Mouse (Mus musculus) CH12.LX (cell line): Measurements from ENCODE around the gene Ubn2. TPM values are rescaled to one million over a fixed set of nuclear protein-coding genes. Genes with fewer than 3 reads are reported as not detected.

Experiments
- DNase-seq: peaks from one replicate; pipeline ENCODE4 v3.0.0-alpha.2; 2013; ENCODE audit errors: extremely low read depth
- H3K27ac ChIP-seq: 2 replicates; pipeline ENCODE4 v1.5.1; 2012; ENCODE audit warnings: low read depth, mild to moderate bottlenecking, control low read depth, moderate library complexity; ENCODE audit not compliant: insufficient read depth
- H3K27me3 ChIP-seq: replicated peaks from 2 replicates; pipeline ENCODE3; 2012; ENCODE audit warnings: inconsistent platforms
- H3K36me3 ChIP-seq, 2 experiments: replicated peaks in 1 of 2; 2 replicates each; pipeline versions ENCODE3 to v1.6.1; 2012; ENCODE audit warnings: inconsistent platforms in 1 of 2, low read length in 1 of 2, mild to moderate bottlenecking in 1 of 2, mixed read lengths in 1 of 2, moderate library complexity in 1 of 2; ENCODE audit not compliant: control insufficient read depth in 1 of 2, insufficient read depth in 1 of 2
- H3K4me1 ChIP-seq, 2 experiments: 2 replicates each; pipeline ENCODE4 v1.6.1; 2012; ENCODE audit warnings: inconsistent platforms in 1 of 2, moderate library complexity in 1 of 2; ENCODE audit not compliant: insufficient read depth in 2 of 2, control insufficient read depth in 1 of 2
- H3K4me2 ChIP-seq: 2 replicates; pipeline ENCODE4 v1.6.1; 2012; ENCODE audit warnings: low read depth, mild to moderate bottlenecking, control low read depth; ENCODE audit not compliant: poor library complexity, insufficient read depth, severe bottlenecking
- H3K4me3 ChIP-seq, 3 experiments: fragments of 150-350 bp in 1 of 3; sonication (generic) in 1 of 3; replicated peaks in 1 of 3; 2 replicates each; pipeline versions ENCODE3 to v1.5.1; 2011 to 2012; ENCODE audit warnings: low read depth in 2 of 3, low read length in 2 of 3, mild to moderate bottlenecking in 2 of 3, moderate library complexity in 2 of 3, control low read depth in 1 of 3, improper control_type of control experiment in 1 of 3, inconsistent platforms in 1 of 3, mixed read lengths in 1 of 3; ENCODE audit not compliant: poor library complexity in 1 of 3
- H3K79me2 ChIP-seq: replicated peaks from 2 replicates; pipeline ENCODE4 v1.6.1; 2012; ENCODE audit warnings: mild to moderate bottlenecking, moderate library complexity; ENCODE audit not compliant: control insufficient read depth, poor library complexity, insufficient read depth, severe bottlenecking; ENCODE audit errors: extremely low read depth
- H3K9ac ChIP-seq: 2 replicates; pipeline ENCODE4 v1.6.1; 2012; ENCODE audit warnings: low read depth, mild to moderate bottlenecking, control low read depth, moderate library complexity; ENCODE audit not compliant: insufficient read depth
- H3K9me3 ChIP-seq: replicated peaks from 2 replicates; pipeline ENCODE3; 2012; ENCODE audit warnings: low read length, inconsistent platforms, mixed read lengths
- BHLHE40 ChIP-seq: IDR thresholded peaks from 2 replicates; pipeline ENCODE4 v1.6.1; 2011; ENCODE audit warnings: mild to moderate bottlenecking, low read depth, low read length, improper control_type of control experiment
- CHD1 ChIP-seq: IDR thresholded peaks from 2 replicates; pipeline ENCODE4 v1.6.1; 2012; ENCODE audit warnings: low read depth, low read length, improper control_type of control experiment, inconsistent platforms
- CHD2 ChIP-seq: IDR thresholded peaks from 2 replicates; pipeline ENCODE4 v1.6.1; 2011; ENCODE audit warnings: low read length, improper control_type of control experiment
- CTCF ChIP-seq, 2 experiments: IDR thresholded peaks in 1 of 2; conservative IDR thresholded peaks in 1 of 2; 2 replicates each; pipeline ENCODE4 v1.5.1; 2011 to 2012; ENCODE audit warnings: low read depth in 2 of 2, low read length in 2 of 2, improper control_type of control experiment in 1 of 2, inconsistent platforms in 1 of 2, mild to moderate bottlenecking in 1 of 2, moderate library complexity in 1 of 2
- E2F4 ChIP-seq: IDR thresholded peaks from 2 replicates; pipeline ENCODE4 v1.6.1; 2011; ENCODE audit warnings: low read depth, low read length, improper control_type of control experiment; ENCODE audit not compliant: insufficient replicate concordance
- ELF1 ChIP-seq: IDR thresholded peaks from 2 replicates; pipeline ENCODE4 v1.6.1; 2014; ENCODE audit warnings: low read depth, mild to moderate bottlenecking, inconsistent platforms, low read length, improper control_type of control experiment
- EP300 ChIP-seq: IDR thresholded peaks from 2 replicates; pipeline ENCODE4 v1.6.1; 2011; ENCODE audit warnings: low read length, improper control_type of control experiment
- ETS1 ChIP-seq: conservative IDR thresholded peaks from 2 replicates; pipeline ENCODE4 v1.6.1; 2012; ENCODE audit warnings: low read depth, mild to moderate bottlenecking, inconsistent platforms, low read length, improper control_type of control experiment, moderate library complexity
- GABPA ChIP-seq: IDR thresholded peaks from 2 replicates; pipeline ENCODE4 v1.6.1; 2012; ENCODE audit warnings: low read depth, low read length, improper control_type of control experiment, inconsistent platforms; ENCODE audit not compliant: insufficient replicate concordance
- HCFC1 ChIP-seq: IDR thresholded peaks from 2 replicates; pipeline ENCODE4 v1.6.1; 2012; ENCODE audit warnings: low read depth, mild to moderate bottlenecking, inconsistent platforms, low read length, improper control_type of control experiment
- IRF4 ChIP-seq: IDR thresholded peaks from 2 replicates; pipeline ENCODE4 v1.6.1; 2014; ENCODE audit warnings: low read depth, mild to moderate bottlenecking, inconsistent platforms, low read length, improper control_type of control experiment
- JUN ChIP-seq: IDR thresholded peaks from 2 replicates; pipeline ENCODE4 v1.6.1; 2011; ENCODE audit warnings: low read depth, mild to moderate bottlenecking, low read length, improper control_type of control experiment, moderate library complexity; ENCODE audit not compliant: insufficient read depth
- JUND ChIP-seq: conservative IDR thresholded peaks from 2 replicates; pipeline ENCODE4 v1.6.1; 2011; ENCODE audit warnings: low read depth, low read length, improper control_type of control experiment
- KAT2A ChIP-seq: IDR thresholded peaks from 2 replicates; pipeline ENCODE4 v1.6.1; 2012; ENCODE audit warnings: low read length, improper control_type of control experiment, inconsistent platforms; ENCODE audit not compliant: insufficient replicate concordance
- MAFK ChIP-seq: IDR thresholded peaks from 2 replicates; pipeline ENCODE4 v1.6.1; 2011; ENCODE audit warnings: low read length, improper control_type of control experiment; ENCODE audit not compliant: insufficient replicate concordance
- MAX ChIP-seq: IDR thresholded peaks from 2 replicates; pipeline ENCODE4 v1.6.1; 2011; ENCODE audit warnings: low read length, improper control_type of control experiment
- MAZ ChIP-seq: IDR thresholded peaks from 2 replicates; pipeline ENCODE4 v1.6.1; 2012; ENCODE audit warnings: low read depth, mild to moderate bottlenecking, inconsistent platforms, low read length, improper control_type of control experiment, moderate library complexity
- MEF2A ChIP-seq: IDR thresholded peaks from 2 replicates; pipeline ENCODE4 v1.6.1; 2014; ENCODE audit warnings: low read depth, mild to moderate bottlenecking, inconsistent platforms, low read length, improper control_type of control experiment, borderline replicate concordance
- MXI1 ChIP-seq: IDR thresholded peaks from 2 replicates; pipeline ENCODE4 v1.6.1; 2011; ENCODE audit warnings: mild to moderate bottlenecking, low read depth, low read length, improper control_type of control experiment
- MYC ChIP-seq: IDR thresholded peaks from 2 replicates; pipeline ENCODE4 v1.6.1; 2011; ENCODE audit warnings: low read depth, mild to moderate bottlenecking, improper control_type of control experiment, low read length
- NELFE ChIP-seq: IDR thresholded peaks from 2 replicates; pipeline ENCODE4 v1.6.1; 2011; ENCODE audit warnings: low read depth, low read length, improper control_type of control experiment
- NRF1 ChIP-seq: IDR thresholded peaks from 2 replicates; pipeline ENCODE4 v1.6.1; 2014; ENCODE audit warnings: low read depth, mild to moderate bottlenecking, inconsistent platforms, low read length, improper control_type of control experiment, moderate library complexity
- PAX5 ChIP-seq: IDR thresholded peaks from 2 replicates; pipeline ENCODE4 v1.6.1; 2012; ENCODE audit warnings: low read length, inconsistent platforms, mixed read lengths
- POLR2A ChIP-seq: IDR thresholded peaks from 2 replicates; pipeline ENCODE4 v1.6.1; 2011; ENCODE audit warnings: low read depth, mild to moderate bottlenecking, improper control_type of control experiment, low read length
- POLR2AphosphoS2 ChIP-seq: IDR thresholded peaks from 2 replicates; pipeline ENCODE4 v1.6.1; 2011; ENCODE audit warnings: low read depth, low read length, improper control_type of control experiment
- RAD21 ChIP-seq: IDR thresholded peaks from 2 replicates; pipeline ENCODE4 v1.6.1; 2011; ENCODE audit warnings: low read depth, mild to moderate bottlenecking, low read length, improper control_type of control experiment, moderate library complexity
- RCOR1 ChIP-seq: conservative IDR thresholded peaks from 2 replicates; pipeline ENCODE4 v1.6.1; 2012; ENCODE audit warnings: low read depth, mild to moderate bottlenecking, inconsistent platforms, low read length, improper control_type of control experiment
- SIN3A ChIP-seq: IDR thresholded peaks from 2 replicates; pipeline ENCODE4 v1.6.1; 2012; ENCODE audit warnings: low read length, improper control_type of control experiment, inconsistent platforms
- SMC3 ChIP-seq: IDR thresholded peaks from 2 replicates; pipeline ENCODE4 v1.6.1; 2011; ENCODE audit warnings: low read depth, low read length, improper control_type of control experiment
- TBP ChIP-seq: conservative IDR thresholded peaks from 2 replicates; pipeline ENCODE4 v1.6.1; 2011; ENCODE audit warnings: low read depth, low read length, improper control_type of control experiment
- TCF12 ChIP-seq: IDR thresholded peaks from 2 replicates; pipeline ENCODE4 v1.6.1; 2014; ENCODE audit warnings: low read depth, mild to moderate bottlenecking, inconsistent platforms, low read length, improper control_type of control experiment
- UBTF ChIP-seq: IDR thresholded peaks from 2 replicates; pipeline ENCODE4 v1.6.1; 2012; ENCODE audit warnings: low read depth, mild to moderate bottlenecking, inconsistent platforms, low read length, improper control_type of control experiment, moderate library complexity
- USF1 ChIP-seq: IDR thresholded peaks from 2 replicates; pipeline ENCODE4 v1.6.1; 2014; ENCODE audit warnings: low read depth, mild to moderate bottlenecking, inconsistent platforms, low read length, improper control_type of control experiment
- USF2 ChIP-seq: conservative IDR thresholded peaks from 2 replicates; pipeline ENCODE4 v1.6.1; 2011; ENCODE audit warnings: low read depth, low read length, improper control_type of control experiment
- ZC3H11A ChIP-seq: IDR thresholded peaks from 2 replicates; pipeline ENCODE4 v1.6.1; 2012; ENCODE audit warnings: low read depth, mild to moderate bottlenecking, inconsistent platforms, low read length, improper control_type of control experiment
- ZMIZ1 ChIP-seq: IDR thresholded peaks from 2 replicates; pipeline ENCODE4 v1.6.1; 2012; ENCODE audit warnings: low read depth, mild to moderate bottlenecking, inconsistent platforms, low read length, improper control_type of control experiment
- ZNF384 ChIP-seq: IDR thresholded peaks from 2 replicates; pipeline ENCODE4 v1.6.1; 2012; ENCODE audit warnings: low read depth, low read length, improper control_type of control experiment, inconsistent platforms
- dilution Hi-C: fragments of 300-500 bp; cut with MboI; formaldehyde crosslinking; loops from 2 replicates; pipeline ENCODE4 v1.14.3; 2020; ENCODE audit warnings: low sequenced_read_pairs; ENCODE audit not compliant: extremely low pct_unique_long_range_greater_than_20kb, extremely low pct_ligation_motif_present
- in situ Hi-C: fragments of 300-500 bp; cut with MboI; formaldehyde crosslinking; loops from 3 replicates; pipeline ENCODE4 v1.14.3; 2019; ENCODE audit warnings: low sequenced_read_pairs, low pct_ligation_motif_present, low pct_unique_long_range_greater_than_20kb, mixed read lengths
- polyA plus RNA-seq: library from polyadenylated mRNA; unstranded; fragments of >175 nt; gene quantifications from 2 replicates; pipeline ENCODE4 v1.2.1, GENCODE M21; 2012; ENCODE audit warnings: low read depth; ENCODE audit not compliant: insufficient read length
- total RNA-seq, 2 experiments: library from RNA; depleted of rRNA; stranded (reverse); fragments of 300-350 nt in 1 of 2; fragments of >200 nt in 1 of 2; gene quantifications; 2 replicates each; pipeline ENCODE4 v1.2.3; 2012 to 2014

Gene Ubn2
- total and polyA plus RNA-seq, 3 experiments: 4.7 to 7.2 (median 5.2) TPM

- DNase-seq: peak; percentile 95
- H3K4me3 ChIP-seq: peak within 1 kb of the TSS; percentile 58 to 97 (median 91)
- in situ Hi-C loops: no loop called here
These were observed 117.6 kb downstream of the Ubn2 start, which contains the start of gene Luc7l2 for GRCm38 (mm10) chr6:38551062-38551988. Gene Luc7l2, plus strand, starts transcription at chr6:38551334.

GRCm38 (mm10) chr6:38551989-38552635 lies 118.4 kb downstream of the Ubn2 start:
- dilution Hi-C loops: no loop called here
- peak; percentile 98 for DNase-seq
- no peak overlapping the region for H3K4me2 ChIP-seq
- H3K4me3 ChIP-seq: peak overlapping the region; percentile 58 to 97 (median 77)
- no peaks in the 10 kb centered on the region for H3K9me3 ChIP-seq
- H3K27me3 ChIP-seq: no peaks in the 10 kb centered on the region
- peaks cover 3 to 14% of the 10 kb centered on the region in 2 experiments for H3K36me3 ChIP-seq
- peaks cover 4 to 31% of the 10 kb centered on the region in 2 experiments; a peak in 2 of 4 replicates for H3K4me1 ChIP-seq
- H3K27ac ChIP-seq: peak overlapping the region; percentile 90
- peak overlapping the region; percentile 92 for H3K9ac ChIP-seq
- in situ Hi-C loops: no loop called here
- H3K79me2 ChIP-seq: peaks cover 27% of the 10 kb centered on the region
- TF ChIP-seq ZMIZ1 (peak; percentile 49; the same call in 1 of the 2 replicates), NELFE (no peak; the same call in none of the 2 replicates), ZC3H11A (peak; percentile 95), TCF12 (0 out of 2 replicates have a peak, but pooled peaks have one; percentile 46), POLR2A (peak; percentile 68), MYC (peak; percentile 83; the same call in 1 of the 2 replicates), USF1 (no peak), KAT2A (no peak), ZNF384 (peak; percentile 97), SMC3 (no peak), USF2 (no peak), BHLHE40 (no peak; the same call in 1 of the 2 replicates), POLR2AphosphoS2 (peak; percentile 66; the same call in 1 of the 2 replicates), RAD21 (no peak)

More at GRCm38 (mm10) chr6:38551062-38551988, 117.6 kb downstream of the Ubn2 start, which contains the start of gene Luc7l2:
- Histone ChIP-seq H3K4me2 (peak within 1 kb of the TSS; percentile 77; the same call in 1 of the 2 replicates), H3K4me1 (peaks cover 4 to 24% of the 10 kb centered on the region in 2 experiments; a peak in 2 of 4 replicates), H3K27ac (peak within 1 kb of the TSS; percentile 98), H3K9me3 (no peaks in the 10 kb centered on the region), H3K9ac (peak within 1 kb of the TSS; percentile 92), H3K79me2 (peaks cover 26% of the 10 kb centered on the region), H3K27me3 (no peaks in the 10 kb centered on the region), H3K36me3 (peaks cover 3 to 14% of the 10 kb centered on the region in 2 experiments)
- TF ChIP-seq NELFE (peak; percentile 98), KAT2A (peak; percentile 50; the same call in 1 of the 2 replicates), USF1 (no peak), RAD21 (no peak), HCFC1 (peak; percentile 80), MAX (no peak), CTCF (conservative IDR thresholded peaks at IDR 0.05 in 1 of 2, IDR thresholded peaks at IDR 0.05 in 1 of 2; ENCODE audit: low read depth in 2 of 2, low read length in 2 of 2) (no peak), GABPA (no peak), ETS1 (no peak), POLR2AphosphoS2 (peak; percentile 61; the same call in 1 of the 2 replicates), POLR2A (peak; percentile 96), ELF1 (peak; percentile 51), RCOR1 (no peak), PAX5 (no peak), E2F4 (no peak), ZMIZ1 (peak; percentile 94), MAZ (peak; percentile 84), SIN3A (peak; percentile 72), SMC3 (no peak), BHLHE40 (peak; percentile 63; the same call in 1 of the 2 replicates), JUN (no peak), MYC (no peak), CHD1 (no peak), MAFK (no peak), MEF2A (peak; percentile 69; the same call in 1 of the 2 replicates), IRF4 (0 out of 2 replicates have a peak, but pooled peaks have one; percentile 9), NRF1 (peak; percentile 59), EP300 (no peak), JUND (no peak), CHD2 (peak; percentile 100), MXI1 (peak; percentile 74), USF2 (no peak), ZC3H11A (no peak), TBP (peak; percentile 93), UBTF (peak; percentile 6; the same call in 1 of the 2 replicates), ZNF384 (peak; percentile 100), TCF12 (peak; percentile 89)
- dilution Hi-C loops: no loop called here
